Mouse (Mus musculus): ENCODE results near the gene Pkd1l1.

- no peak for TF ChIP-seq MAFK (IDR thresholded peaks at IDR 0.05; ENCODE audit: insufficient read depth, low read depth, low read length)
- TF ChIP-seq HCFC1 (IDR thresholded peaks at IDR 0.05; ENCODE audit: borderline replicate concordance, insufficient read depth, low read length) = no peak
- no peak for TF ChIP-seq CHD2 (IDR thresholded peaks at IDR 0.05; ENCODE audit: low read depth, low read length)
- no peak for TF ChIP-seq ZNF384 (IDR thresholded peaks at IDR 0.05; ENCODE audit: low read depth, low read length)
- no peak for TF ChIP-seq ZC3H11A (IDR thresholded peaks at IDR 0.05; ENCODE audit: borderline replicate concordance, low read depth, low read length)
Measured at GRCm38 (mm10) chr11:8829561-8829960, 143.5 kb downstream of the Pkd1l1 start.

Data from ES-E14 (cell line).